Mouse (Mus musculus): ENCODE data around the gene Arpc5l. TPM values are rescaled to one million over a fixed set of nuclear protein-coding genes. Genes with fewer than 3 reads are reported as not detected.
A peak's percentile ranks its signal among the peaks of the same experiment; 100 is the strongest.

The Arpc5l gene
- total RNA-seq (2014; rRNA removed), result 62.6 and 63.2 TPM in 2 replicates
- polyA plus RNA-seq (2015; fragmentation: Nextera tagmentation; extraction: Ambion mirVana), result 162 and 177 TPM in 2 replicates

DNA sequence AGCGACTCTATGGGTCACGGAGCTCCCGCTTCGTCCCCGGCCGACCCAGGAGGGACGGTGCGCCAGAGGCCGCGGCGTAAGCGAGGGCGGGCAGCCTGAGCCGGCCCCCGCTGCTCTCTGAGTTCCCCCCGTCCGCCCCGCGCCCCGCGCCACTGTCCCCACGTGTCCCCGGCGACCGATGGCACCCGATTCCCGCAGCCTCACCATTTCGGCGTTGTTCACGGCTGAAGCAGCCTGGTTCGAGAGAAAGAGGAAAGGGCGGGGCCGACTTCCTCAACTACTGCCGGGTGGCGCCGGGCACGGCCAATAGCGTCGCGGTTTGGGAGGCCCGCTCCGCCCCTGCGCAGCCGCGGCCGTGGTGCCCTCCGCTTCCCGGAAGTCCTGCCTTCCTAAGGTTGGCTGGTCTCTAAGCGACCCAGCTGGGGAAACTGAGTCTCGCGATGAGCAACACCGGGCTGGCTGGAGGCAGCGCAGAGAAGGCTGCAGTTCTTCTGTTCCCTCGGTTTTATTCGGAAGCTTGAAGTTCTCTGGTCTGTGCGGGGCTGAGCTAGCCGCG, at the start of gene Arpc5l:
Gene Arpc5l (plus strand): TSS at position 469 of the 556 bp plus-strand sequence.
- peak within 1 kb of the TSS; percentile 56 for H3K4me3 ChIP-seq (ENCODE audit: low read depth, low read length)
- ATAC-seq (ENCODE audit: low FRiP score), result peak; percentile 87
- H3K4me2 ChIP-seq (ENCODE audit: low read depth, low read length, poor library complexity, severe bottlenecking), result peak within 1 kb of the TSS; percentile 69
- H3K9me3 ChIP-seq (ENCODE audit: low read length), result no peaks in the 10 kb centered on the region
- H3K9ac ChIP-seq (replicated peaks; ENCODE audit: low read length, poor library complexity, severe bottlenecking), result peak within 1 kb of the TSS; percentile 59
- peak; percentile 96 for DNase-seq (ENCODE audit: low spot score)
- peak within 1 kb of the TSS; percentile 87 for H3K27ac ChIP-seq (ENCODE audit: low read depth, low read length)
- H3K36me3 ChIP-seq (ENCODE audit: insufficient read depth, low read length), result peaks cover 21% of the 10 kb centered on the region
- no peaks in the 10 kb centered on the region for H3K27me3 ChIP-seq (ENCODE audit: insufficient read depth, low read length)
- WGBS, result under 1% methylated on average over 58 of the region's 58 CpGs
- no peak for TF ChIP-seq CTCF (IDR thresholded peaks at IDR 0.05)
- H3K4me1 ChIP-seq (ENCODE audit: insufficient read depth, low read length), result peaks cover 15% of the 10 kb centered on the region

GRCm38 (mm10) chr2:38956062-38956461, 49.1 kb upstream of the Arpc5l start:
- H3K9me3 ChIP-seq (ENCODE audit: low read length), result no peaks in the 10 kb centered on the region
- no peaks in the 10 kb centered on the region for H3K36me3 ChIP-seq (ENCODE audit: insufficient read depth, low read length)
- no peaks in the 10 kb centered on the region for H3K27me3 ChIP-seq (ENCODE audit: insufficient read depth, low read length)
- DNase-seq (ENCODE audit: low spot score), result no peak
- no peaks in the 10 kb centered on the region for H3K4me1 ChIP-seq (ENCODE audit: insufficient read depth, low read length)
- no peak overlapping the region for H3K4me3 ChIP-seq (ENCODE audit: low read depth, low read length)
- no peak overlapping the region for H3K9ac ChIP-seq (replicated peaks; ENCODE audit: low read length, poor library complexity, severe bottlenecking)
- no peak for ATAC-seq (ENCODE audit: low FRiP score)
- no peak for TF ChIP-seq CTCF (IDR thresholded peaks at IDR 0.05)
- no peak overlapping the region for H3K27ac ChIP-seq (ENCODE audit: low read depth, low read length)
- WGBS, result 82% methylated on average over 2 of the region's 2 CpGs
- H3K4me2 ChIP-seq (ENCODE audit: low read depth, low read length, poor library complexity, severe bottlenecking), result no peak overlapping the region

DNA sequence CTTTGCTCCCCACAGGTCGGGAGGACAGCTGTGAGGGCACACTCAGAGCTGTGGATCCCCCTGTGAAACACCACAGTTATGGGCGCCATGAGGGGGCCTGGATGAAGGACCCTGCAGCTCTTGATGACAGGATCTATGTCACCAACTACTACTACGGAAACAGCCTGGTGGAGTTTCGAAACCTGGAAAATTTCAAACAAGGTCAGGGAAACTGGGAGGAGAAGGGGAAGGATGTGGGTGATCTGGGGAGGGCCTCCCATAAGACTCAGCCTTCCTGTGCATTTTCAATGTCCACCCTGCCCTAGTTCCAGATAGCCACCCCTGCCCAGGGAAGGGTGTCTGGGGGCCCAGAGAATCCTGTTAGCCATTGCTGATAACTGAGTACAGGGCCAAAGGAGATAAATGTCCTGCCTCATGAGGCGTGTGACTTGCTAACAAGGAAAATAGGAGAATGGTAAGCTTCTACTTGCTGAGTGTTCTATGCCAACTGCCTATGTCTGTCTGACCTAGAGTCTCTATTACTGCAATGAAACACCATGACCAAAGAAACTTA, 47.4 kb upstream of the Arpc5l start:
- H3K4me2 ChIP-seq (ENCODE audit: low read depth, low read length, poor library complexity, severe bottlenecking), result no peak overlapping the region
- H3K4me3 ChIP-seq (ENCODE audit: low read depth, low read length), result no peak overlapping the region
- TF ChIP-seq CTCF (IDR thresholded peaks at IDR 0.05), result no peak
- no peaks in the 10 kb centered on the region for H3K27me3 ChIP-seq (ENCODE audit: insufficient read depth, low read length)
- no peaks in the 10 kb centered on the region for H3K9me3 ChIP-seq (ENCODE audit: low read length)
- no peaks in the 10 kb centered on the region for H3K36me3 ChIP-seq (ENCODE audit: insufficient read depth, low read length)
- H3K4me1 ChIP-seq (ENCODE audit: insufficient read depth, low read length), result no peaks in the 10 kb centered on the region
- no peak overlapping the region for H3K9ac ChIP-seq (replicated peaks; ENCODE audit: low read length, poor library complexity, severe bottlenecking)
- ATAC-seq (ENCODE audit: low FRiP score) (no peak), DNase-seq (ENCODE audit: low spot score) (no peak)
- 92% methylated on average over 5 of the region's 5 CpGs for WGBS
- no peak overlapping the region for H3K27ac ChIP-seq (ENCODE audit: low read depth, low read length)

DNA sequence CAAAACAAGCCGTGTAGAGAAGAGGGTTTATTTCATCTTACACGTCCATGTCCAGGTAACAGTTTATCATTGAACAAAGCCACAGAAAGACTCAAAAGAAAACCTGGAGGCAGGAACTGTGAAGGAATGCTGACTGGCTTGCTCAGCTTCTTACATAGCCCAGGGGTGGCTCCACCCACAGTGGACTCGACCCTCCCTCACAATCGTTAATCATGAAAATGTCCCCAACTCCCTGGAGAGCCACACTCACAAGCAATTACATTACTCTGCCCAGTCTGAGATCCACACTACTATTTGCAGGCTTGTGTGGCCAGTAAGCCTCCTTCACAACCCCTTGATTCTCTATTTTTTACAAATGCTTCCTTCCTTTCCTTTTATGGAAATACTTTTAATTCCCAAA, 41.0 kb upstream of the Arpc5l start:
- Histone ChIP-seq H3K9me3 (ENCODE audit: low read length) (no peaks in the 10 kb centered on the region), H3K4me3 (ENCODE audit: low read depth, low read length) (no peak overlapping the region), H3K27me3 (ENCODE audit: insufficient read depth, low read length) (no peaks in the 10 kb centered on the region), H3K27ac (ENCODE audit: low read depth, low read length) (no peak overlapping the region), H3K4me1 (ENCODE audit: insufficient read depth, low read length) (no peaks in the 10 kb centered on the region), H3K36me3 (ENCODE audit: insufficient read depth, low read length) (no peaks in the 10 kb centered on the region), H3K4me2 (ENCODE audit: low read depth, low read length, poor library complexity, severe bottlenecking) (no peak overlapping the region), H3K9ac (replicated peaks; ENCODE audit: low read length, poor library complexity, severe bottlenecking) (no peak overlapping the region)
- ATAC-seq (ENCODE audit: low FRiP score) (no peak), DNase-seq (ENCODE audit: low spot score) (peak; percentile 21)
- 44% methylated on average over 4 of the region's 4 CpGs for WGBS
- TF ChIP-seq CTCF (IDR thresholded peaks at IDR 0.05), result no peak

- no peak overlapping the region for H3K4me2 ChIP-seq (ENCODE audit: low read depth, low read length, poor library complexity, severe bottlenecking)
- no peak for DNase-seq (ENCODE audit: low spot score)
- H3K36me3 ChIP-seq (ENCODE audit: insufficient read depth, low read length), result no peaks in the 10 kb centered on the region
- H3K27ac ChIP-seq (ENCODE audit: low read depth, low read length), result no peak overlapping the region
- 98% methylated on average over 2 of the region's 2 CpGs for WGBS
- no peaks in the 10 kb centered on the region for H3K9me3 ChIP-seq (ENCODE audit: low read length)
- TF ChIP-seq CTCF (IDR thresholded peaks at IDR 0.05), result no peak
- no peaks in the 10 kb centered on the region for H3K4me1 ChIP-seq (ENCODE audit: insufficient read depth, low read length)
- no peaks in the 10 kb centered on the region for H3K27me3 ChIP-seq (ENCODE audit: insufficient read depth, low read length)
- no peak overlapping the region for H3K4me3 ChIP-seq (ENCODE audit: low read depth, low read length)
- no peak for ATAC-seq (ENCODE audit: low FRiP score)
- no peak overlapping the region for H3K9ac ChIP-seq (replicated peaks; ENCODE audit: low read length, poor library complexity, severe bottlenecking)
These were observed 35.5 kb upstream of the Arpc5l start for GRCm38 (mm10) chr2:38969650-38970049.

- Histone ChIP-seq H3K27me3 (ENCODE audit: insufficient read depth, low read length) (no peaks in the 10 kb centered on the region), H3K9me3 (ENCODE audit: low read length) (no peaks in the 10 kb centered on the region), H3K36me3 (ENCODE audit: insufficient read depth, low read length) (no peaks in the 10 kb centered on the region), H3K4me1 (ENCODE audit: insufficient read depth, low read length) (no peaks in the 10 kb centered on the region), H3K4me3 (ENCODE audit: low read depth, low read length) (no peak overlapping the region), H3K4me2 (ENCODE audit: low read depth, low read length, poor library complexity, severe bottlenecking) (no peak overlapping the region), H3K9ac (replicated peaks; ENCODE audit: low read length, poor library complexity, severe bottlenecking) (no peak overlapping the region), H3K27ac (ENCODE audit: low read depth, low read length) (no peak overlapping the region)
- DNase-seq (ENCODE audit: low spot score) (no peak), ATAC-seq (ENCODE audit: low FRiP score) (no peak)
- 81% methylated on average over 5 of the region's 5 CpGs for WGBS
- no peak for TF ChIP-seq CTCF (IDR thresholded peaks at IDR 0.05)
These were observed 35.1 kb upstream of the Arpc5l start for GRCm38 (mm10) chr2:38970057-38970456.

Data from midbrain, postnatal 0 days (tissue).